Mouse (Mus musculus) brain, embryonic 14.5 days (tissue): ENCODE measurements at regions not wholly inside any gene's neighbourhood (a gene's known extent, or its start where the extent isn't known, plus 50 kb on each side); places are given as distances from the start of the nearest gene placed in this dataset.

Source experiments
- CTCF ChIP-seq: fragments of 200-500 bp; IDR thresholded peaks from 2 replicates; pipeline ENCODE4 v1.5.1; 2012; ENCODE audit warnings: inconsistent platforms, mild to moderate bottlenecking, moderate library complexity, borderline replicate concordance; ENCODE audit not compliant: insufficient read depth, insufficient read length; ENCODE audit errors: extremely low read depth
- POLR2A ChIP-seq: fragments of 200-500 bp; IDR thresholded peaks from 2 replicates; pipeline ENCODE4 v1.6.1; 2012; ENCODE audit warnings: mild to moderate bottlenecking, inconsistent platforms, borderline replicate concordance; ENCODE audit not compliant: poor library complexity, insufficient read depth, insufficient read length, severe bottlenecking; ENCODE audit errors: extremely low read depth

DNA sequence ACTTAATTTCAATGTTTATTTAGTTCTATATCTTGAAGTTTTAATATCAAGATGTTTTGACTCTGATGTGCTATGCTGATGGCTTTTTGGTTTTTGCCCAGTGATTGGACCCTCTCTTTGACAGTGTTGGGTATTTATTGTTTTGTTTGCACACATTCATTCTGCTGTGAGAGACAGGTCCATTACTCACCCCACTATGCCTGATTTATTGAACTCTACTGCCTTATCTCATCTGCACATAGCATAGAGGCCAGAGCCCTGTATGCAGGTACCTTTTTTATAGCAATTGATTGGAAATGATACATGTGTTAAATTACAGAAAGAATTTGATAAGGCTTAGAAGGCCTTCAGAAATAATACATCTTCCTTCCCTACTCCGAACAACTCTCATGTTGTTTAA, 114.3 kb downstream of the Rad51ap2 start:
- TF ChIP-seq CTCF: no peak
- no peak for TF ChIP-seq POLR2A
